Mouse (Mus musculus) heart, postnatal 0 days (tissue): Measurements from ENCODE around the gene Hist1h3a. TPM values are rescaled to one million over a fixed set of nuclear protein-coding genes. Genes with fewer than 3 reads are reported as not detected.
"Not testable (repeated sequence)": the region's sequence is repeated elsewhere in the genome, so short reads cannot be mapped to it uniquely, and the experiment has no call there.

Experiments used
- ATAC-seq: fragments of 200-750 bp; cut with Nextera tagmentation; 2 replicates; pipeline ENCODE4 v1.8.0; 2017; ENCODE audit warnings: low read depth, moderate number of reproducible peaks, moderate library complexity; ENCODE audit not compliant: insufficient read depth
- DNase-seq: peaks from one replicate; pipeline ENCODE4 v3.0.0-alpha.2; 2016; ENCODE audit warnings: low spot score
- H3K27ac ChIP-seq: fragments of 300-500 bp; sonication (generic); 2 replicates; pipeline ENCODE4 v1.5.1; 2014; ENCODE audit warnings: low read depth, mild to moderate bottlenecking
- H3K27me3 ChIP-seq: fragments of 300-500 bp; sonication (generic); 2 replicates; pipeline ENCODE4 v1.6.1; 2014; ENCODE audit warnings: low read length, mixed read lengths; ENCODE audit not compliant: control insufficient read depth, insufficient read depth
- H3K36me3 ChIP-seq: fragments of 300-500 bp; sonication (generic); replicated peaks from 2 replicates; pipeline ENCODE4 v1.6.1; 2014; ENCODE audit warnings: low read length, mixed read lengths; ENCODE audit not compliant: control insufficient read depth, insufficient read depth
- H3K4me1 ChIP-seq: fragments of 300-500 bp; sonication (generic); 2 replicates; pipeline ENCODE4 v1.6.1; 2014; ENCODE audit warnings: antibody characterized with exemption; ENCODE audit not compliant: control insufficient read depth, insufficient read depth
- H3K4me2 ChIP-seq: fragments of 300-500 bp; sonication (generic); 2 replicates; pipeline ENCODE4 v1.6.1; 2014; ENCODE audit warnings: low read depth, mild to moderate bottlenecking, low read length, moderate library complexity
- H3K4me3 ChIP-seq: fragments of 300-500 bp; sonication (generic); 2 replicates; pipeline ENCODE4 v1.5.1; 2014; ENCODE audit warnings: low read depth, low read length
- H3K9ac ChIP-seq: fragments of 300-500 bp; sonication (generic); replicated peaks from 2 replicates; pipeline ENCODE4 v1.6.1; 2014; ENCODE audit warnings: low read depth, low read length, mixed read lengths
- H3K9me3 ChIP-seq: fragments of 300-500 bp; sonication (generic); replicated peaks from 2 replicates; pipeline ENCODE4 v1.6.1; 2016; ENCODE audit warnings: low read length; ENCODE audit not compliant: control insufficient read depth
- CTCF ChIP-seq: IDR thresholded peaks from 2 replicates; pipeline ENCODE4 v1.5.1; 2016; ENCODE audit warnings: antibody characterized with exemption, control low read depth, low read depth
- EP300 ChIP-seq: IDR thresholded peaks from 2 replicates; pipeline ENCODE4 v1.6.1; 2016; ENCODE audit warnings: antibody characterized with exemption, low read depth
- WGBS: fragments of 180-500 bp; shearing (Covaris S2); extraction: QIAGEN DNeasy Blood & Tissue Kit; methylation state at CpG from one replicate; pipeline ENCODE4 v1.1.7; 2014; 5-methylcytosine and 5-hydroxymethylcytosine counted together
- polyA plus RNA-seq: library from polyadenylated mRNA; unstranded; fragments of >200 nt; fragmentation: Nextera tagmentation; extraction: Ambion mirVana; gene quantifications from 2 replicates; pipeline ENCODE4 v1.2.1, GENCODE M21; 2015
- total RNA-seq: library from RNA; depleted of rRNA; stranded (reverse); fragments of >200 nt; gene quantifications from 2 replicates; pipeline ENCODE4 v1.2.3, GENCODE M21; 2014; ENCODE audit warnings: low replicate concordance

Gene Hist1h3a
- total and polyA plus RNA-seq, 2 experiments from 2014 or later = 1.4 to 1,794 TPM

DNA sequence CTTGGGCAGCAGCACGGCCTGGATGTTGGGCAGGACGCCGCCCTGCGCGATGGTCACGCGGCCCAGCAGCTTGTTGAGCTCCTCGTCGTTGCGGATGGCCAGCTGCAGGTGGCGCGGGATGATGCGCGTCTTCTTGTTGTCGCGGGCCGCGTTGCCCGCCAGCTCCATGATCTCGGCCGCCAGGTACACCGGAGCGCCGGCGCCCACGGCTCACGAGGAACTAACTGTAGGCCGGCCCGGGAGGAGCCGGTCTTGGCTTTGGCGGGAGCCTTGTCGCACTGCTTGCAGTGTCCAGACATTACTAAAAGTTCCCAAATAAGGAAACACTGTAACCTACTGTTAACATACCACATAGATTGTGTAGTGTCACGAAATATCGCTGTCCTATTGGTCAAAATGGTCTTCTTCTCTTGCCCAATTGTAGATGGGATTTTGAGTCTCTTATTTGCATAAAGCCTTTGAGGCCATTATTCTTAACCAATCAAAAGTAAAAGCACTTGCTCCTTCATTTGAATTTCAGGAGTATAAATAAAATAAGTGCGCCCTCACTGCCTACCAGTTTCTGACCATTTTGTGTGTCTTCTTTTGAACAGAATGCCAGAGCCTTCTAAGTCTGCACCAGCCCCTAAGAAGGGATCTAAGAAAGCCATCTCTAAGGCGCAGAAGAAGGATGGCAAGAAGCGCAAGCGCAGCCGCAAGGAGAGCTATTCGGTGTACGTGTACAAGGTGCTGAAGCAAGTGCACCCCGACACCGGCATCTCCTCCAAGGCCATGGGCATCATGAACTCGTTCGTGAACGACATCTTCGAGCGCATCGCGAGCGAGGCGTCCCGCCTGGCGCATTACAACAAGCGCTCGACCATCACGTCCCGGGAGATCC is 15.7 kb downstream of the Hist1h3a start, which contains the start of gene Hist1h2bb:
Hist1h2bb (plus strand) TSS at position 534 of the 880 bp plus-strand sequence.
- H3K27me3 ChIP-seq, H3K36me3 ChIP-seq, H3K9me3 ChIP-seq: not testable (repeated sequence)
- peak; percentile 99 for DNase-seq
- WGBS = 1% methylated on average over 36 of the region's 58 CpGs
- Histone ChIP-seq H3K4me1 (peaks cover 11% of the 10 kb centered on the region; the same call in 1 of the 2 replicates), H3K9ac (peak within 1 kb of the TSS; percentile 55), H3K4me3 (peak within 1 kb of the TSS; percentile 38), H3K4me2 (peak within 1 kb of the TSS; percentile 60), H3K27ac (peak within 1 kb of the TSS; percentile 98)
- peak; percentile 52; the same call in 1 of the 2 replicates for TF ChIP-seq EP300
- ATAC-seq = peak; percentile 86

DNA sequence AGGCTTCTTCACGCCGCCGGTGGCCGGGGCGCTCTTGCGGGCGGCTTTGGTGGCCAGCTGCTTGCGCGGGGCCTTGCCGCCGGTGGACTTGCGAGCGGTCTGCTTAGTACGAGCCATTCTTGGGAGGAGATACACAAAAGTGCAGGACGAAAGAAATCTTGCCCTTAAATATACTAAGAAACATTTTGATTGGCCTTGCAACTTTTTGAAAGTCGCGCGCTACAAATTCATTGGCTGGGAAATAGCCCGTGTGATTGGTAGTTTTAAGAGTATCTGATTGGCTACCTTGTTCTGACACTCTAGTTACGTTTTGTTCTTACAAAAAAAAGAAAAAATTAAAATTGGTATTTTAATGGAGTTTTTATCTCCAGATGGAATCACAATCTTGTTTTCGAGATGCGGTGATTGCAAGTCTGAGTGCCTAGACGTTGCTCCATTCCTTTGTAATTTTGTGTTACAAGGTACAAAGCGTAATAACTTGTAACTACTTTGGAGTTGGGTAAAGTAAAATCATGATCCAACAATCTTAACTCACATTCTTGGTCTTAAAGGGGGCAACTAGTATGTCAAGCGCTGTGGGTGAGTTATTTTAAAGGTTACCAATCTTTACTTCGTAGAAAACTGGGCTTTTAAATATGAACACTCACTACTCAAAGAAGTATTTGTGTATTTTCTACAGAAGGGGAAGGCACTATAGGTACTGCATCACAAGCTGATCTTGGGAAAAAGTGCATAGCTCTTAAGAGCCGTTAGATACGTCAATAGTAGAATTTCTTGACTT is 16.6 kb downstream of the Hist1h3a start, which contains the start of gene Hist1h3c:
Hist1h3c (minus strand) TSS at position 222 of the 781 bp plus-strand sequence.
- DNase-seq = peak; percentile 96
- Histone ChIP-seq H3K36me3 (no peaks in the 10 kb centered on the region), H3K4me2 (peak within 1 kb of the TSS; percentile 60), H3K27me3 (no peaks in the 10 kb centered on the region), H3K4me1 (peaks cover 16% of the 10 kb centered on the region; the same call in 1 of the 2 replicates), H3K9ac (peak within 1 kb of the TSS; percentile 49), H3K4me3 (peak within 1 kb of the TSS; percentile 38), H3K27ac (peak within 1 kb of the TSS; percentile 98), H3K9me3 (no peaks in the 10 kb centered on the region)
- ATAC-seq = peak; percentile 60
- WGBS = 2% methylated on average over 24 of the region's 28 CpGs
- TF ChIP-seq CTCF = no peak
- TF ChIP-seq EP300 = 0 out of 2 replicates have a peak, but pooled peaks have one; percentile 6

DNA sequence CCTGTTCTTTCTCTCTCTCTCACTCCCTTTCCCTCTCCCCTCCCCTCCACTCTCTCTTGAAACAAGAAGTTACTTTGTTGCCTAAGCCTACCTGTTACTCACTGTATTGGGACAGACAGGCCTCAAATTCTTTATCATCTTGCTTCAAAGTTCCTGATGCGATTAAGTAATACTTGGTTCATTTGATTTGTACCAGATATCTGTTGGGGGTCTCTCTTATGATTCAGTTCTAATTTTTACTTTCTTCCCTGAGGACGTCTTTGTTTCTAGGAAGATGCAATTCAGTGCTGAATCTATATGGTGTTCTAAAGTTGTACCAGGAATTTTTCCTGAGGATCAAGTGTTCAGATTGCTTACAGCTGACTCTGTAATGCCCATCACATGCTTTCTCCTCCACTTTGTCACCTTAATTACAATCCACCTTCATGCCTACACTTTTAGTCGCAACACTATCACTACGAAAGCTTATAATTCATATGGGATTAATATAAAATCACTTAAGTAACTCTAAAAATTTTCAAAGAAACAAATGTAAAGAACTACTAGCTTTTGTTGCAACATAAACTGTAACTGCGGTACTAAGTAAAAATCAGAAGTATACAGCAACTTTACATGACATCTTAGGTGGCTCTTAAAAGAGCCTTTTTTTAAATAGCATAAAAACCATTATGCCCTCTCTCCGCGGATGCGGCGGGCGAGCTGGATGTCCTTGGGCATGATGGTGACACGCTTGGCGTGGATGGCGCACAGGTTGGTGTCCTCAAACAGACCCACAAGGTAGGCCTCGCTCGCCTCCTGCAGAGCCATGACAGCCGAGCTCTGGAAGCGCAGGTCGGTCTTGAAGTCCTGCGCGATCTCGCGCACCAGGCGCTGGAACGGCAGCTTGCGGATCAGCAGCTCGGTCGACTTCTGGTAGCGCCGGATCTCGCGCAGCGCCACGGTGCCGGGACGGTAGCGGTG is 17.5 kb downstream of the Hist1h3a start:
- TF ChIP-seq EP300 (no peak), CTCF (no peak)
- H3K27ac ChIP-seq = peak overlapping the region; percentile 59
- H3K36me3 ChIP-seq = no peaks in the 10 kb centered on the region
- DNase-seq = no peak
- peaks cover 19% of the 10 kb centered on the region for H3K4me1 ChIP-seq
- H3K9me3 ChIP-seq = no peaks in the 10 kb centered on the region
- no peak for ATAC-seq
- no peaks in the 10 kb centered on the region for H3K27me3 ChIP-seq
- WGBS = 3% methylated on average over 18 of the region's 36 CpGs
- peak overlapping the region; percentile 38 for H3K4me3 ChIP-seq
- H3K4me2 ChIP-seq = peak overlapping the region; percentile 60
- H3K9ac ChIP-seq = peak overlapping the region; percentile 46; the same call in 1 of the 2 replicates

DNA sequence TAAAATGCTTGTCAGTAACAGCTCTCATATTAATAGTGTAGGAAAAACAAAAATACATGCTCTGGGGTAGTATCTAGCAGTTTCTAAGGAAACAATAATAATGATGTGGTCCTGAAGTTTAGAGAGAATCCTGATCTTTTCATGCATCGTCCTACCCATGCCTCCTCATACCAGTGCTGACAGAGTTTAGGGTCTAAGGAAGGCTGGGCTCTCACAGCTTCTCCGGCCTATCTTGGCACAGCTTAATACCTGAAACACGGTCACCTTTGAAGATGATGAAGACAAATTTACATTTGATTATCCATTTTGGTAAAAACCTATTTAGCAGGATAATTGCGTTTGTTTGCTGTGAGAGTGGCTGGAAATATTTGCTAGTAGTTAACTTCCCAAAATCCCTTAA is 18.2 kb downstream of the Hist1h3a start:
- Histone ChIP-seq H3K4me3 (peak overlapping the region; percentile 38; the same call in 1 of the 2 replicates), H3K9me3 (no peaks in the 10 kb centered on the region), H3K4me1 (peaks cover 19% of the 10 kb centered on the region), H3K27me3 (no peaks in the 10 kb centered on the region), H3K4me2 (peak overlapping the region; percentile 60; the same call in 1 of the 2 replicates), H3K27ac (no peak overlapping the region), H3K36me3 (no peaks in the 10 kb centered on the region), H3K9ac (peak overlapping the region; percentile 46; the same call in 1 of the 2 replicates)
- no peak for DNase-seq
- WGBS = 50% methylated on average over 4 of the region's 4 CpGs
- TF ChIP-seq CTCF (no peak), EP300 (no peak)
- no peak for ATAC-seq

- WGBS = 81% methylated on average over 5 of the region's 5 CpGs
- DNase-seq (no peak), ATAC-seq (no peak)
- Histone ChIP-seq H3K9me3 (no peaks in the 10 kb centered on the region), H3K4me1 (peaks cover 19% of the 10 kb centered on the region), H3K4me3 (no peak overlapping the region), H3K36me3 (no peaks in the 10 kb centered on the region), H3K27ac (no peak overlapping the region), H3K27me3 (no peaks in the 10 kb centered on the region), H3K4me2 (no peak overlapping the region), H3K9ac (no peak overlapping the region)
- no peak for TF ChIP-seq EP300
- no peak for TF ChIP-seq CTCF
These were observed 19.0 kb downstream of the Hist1h3a start for GRCm38 (mm10) chr13:23743215-23743614.
